Mouse (Mus musculus) left cerebral cortex, postnatal 4 days (tissue): ENCODE measurements around the gene Mettl21c. TPM values are rescaled to one million over a fixed set of nuclear protein-coding genes. Genes with fewer than 3 reads are reported as not detected.
"Not testable (repeated sequence)": the region's sequence is repeated elsewhere in the genome, so short reads cannot be mapped to it uniquely, and the experiment has no call there.

Experiments used
- DNase-seq: peaks from one replicate; pipeline ENCODE4 v3.0.0-alpha.2; 2022
- intact Hi-C: fragments of 180-260 bp; cut with DNase I; formaldehyde crosslinking; loops from one replicate; pipeline ENCODE4 v1.15.1; 2025
- total RNA-seq, 2 experiments: library from RNA; stranded (reverse); gene quantifications; 2 replicates each; pipeline ENCODE4 v1.2.3; 2021

Mettl21c gene
- 1 to 10 TPM in 1 of 2 experiments, under 1 TPM in 1; 0.97 to 2.0 TPM for total RNA-seq

- intact Hi-C loops = no loop called here
- DNase-seq = no peak
Observed at GRCm38 (mm10) chr1:44019934-44020333, at the start of gene Mettl21c. TSS of gene Mettl21c (minus strand) at chr1:44020034.

DNA sequence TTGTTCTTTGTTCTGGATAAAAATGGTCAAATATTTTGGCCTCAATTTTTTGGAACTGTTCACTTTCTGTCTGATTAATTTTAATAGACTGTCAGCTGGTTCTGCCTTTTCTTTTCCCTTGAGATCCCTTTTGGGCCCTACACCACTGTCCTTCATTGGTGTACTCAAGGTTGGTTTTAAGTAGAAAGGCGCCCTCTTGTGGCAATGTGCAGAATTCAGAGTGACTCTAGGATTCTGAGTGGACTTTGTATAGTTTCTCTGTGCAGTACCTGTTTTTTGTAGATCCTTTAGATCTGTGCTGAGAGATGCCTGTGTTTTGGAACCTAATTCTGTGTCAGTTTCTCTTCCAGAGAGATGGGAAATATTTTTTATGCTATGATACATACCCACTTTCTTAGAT is 44.8 kb upstream of the Mettl21c start:
- DNase-seq = peak; percentile 32
- intact Hi-C loops = no loop called here

- DNase-seq = no peak
- intact Hi-C loops = no loop called here
Observed at GRCm38 (mm10) chr1:44063439-44063838, 43.6 kb upstream of the Mettl21c start.

DNA sequence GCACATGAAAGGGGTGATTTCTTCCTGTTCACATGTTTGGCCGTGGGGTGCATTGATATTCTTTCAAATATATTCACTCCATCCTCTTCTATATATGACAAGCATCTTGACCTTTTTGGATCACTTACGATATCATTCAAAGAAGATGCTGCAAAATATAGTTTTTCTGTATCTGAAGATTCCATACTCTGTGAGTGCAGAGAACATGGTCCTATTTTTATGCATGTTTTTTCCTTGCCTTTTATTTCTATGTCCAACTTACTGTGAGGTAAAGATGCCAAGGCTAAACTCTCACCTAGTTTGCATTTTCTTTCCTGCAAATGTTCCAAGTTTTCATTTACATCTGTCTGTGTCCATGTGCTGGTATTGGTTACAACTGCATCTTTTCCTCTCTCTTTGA is 42.0 kb upstream of the Mettl21c start, which contains the start of gene Gm8251:
Gene Gm8251 (minus strand): TSS at position 101 of the 400 bp plus-strand sequence.
- no peak for DNase-seq
- intact Hi-C loops = no loop called here

DNA sequence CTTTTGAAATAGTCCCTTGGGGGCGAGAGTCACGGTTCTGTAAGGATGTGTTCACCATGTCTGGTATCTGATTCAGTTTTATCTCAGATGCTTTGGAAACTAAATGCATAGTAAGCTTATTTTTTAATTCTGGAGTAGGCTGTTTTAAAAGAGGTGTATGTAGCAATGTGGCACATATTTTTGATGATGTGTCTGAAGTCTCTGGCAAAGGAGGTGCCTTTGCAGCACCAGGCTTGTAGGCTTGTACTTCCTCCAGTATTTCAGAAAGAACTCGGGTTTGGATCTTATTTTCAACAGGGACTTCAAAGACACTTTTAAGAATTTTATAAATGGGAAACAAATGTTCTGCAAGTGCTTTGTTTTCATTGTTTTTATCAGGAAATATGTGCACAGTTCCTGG is 38.0 kb upstream of the Mettl21c start:
- intact Hi-C loops = no loop called here
- no peak for DNase-seq

DNA sequence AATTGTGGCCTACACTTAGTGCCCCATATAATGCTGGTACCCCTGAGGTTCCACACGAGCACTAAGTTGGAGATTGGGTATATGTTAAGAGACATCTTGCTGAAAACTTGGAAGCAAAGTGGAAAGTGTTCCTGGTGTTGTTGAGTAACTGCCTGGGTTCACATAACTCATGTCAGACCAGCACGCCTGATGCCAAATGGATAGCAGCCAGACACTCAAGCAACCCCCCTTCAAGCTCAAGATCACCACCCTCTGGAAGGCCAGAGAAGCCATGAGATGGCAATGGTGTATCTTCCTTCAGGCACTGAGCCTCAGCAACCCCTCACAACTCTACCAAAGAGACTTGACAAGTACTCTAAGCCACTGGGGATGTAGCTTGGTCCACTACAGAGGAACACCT is 26.7 kb upstream of the Mettl21c start:
- intact Hi-C loops = loop anchor here (10.0 kb wide), 1 partner anchor 282 kb away; no protein-coding TSS in a partner anchor
- DNase-seq = no peak

GRCm38 (mm10) chr1:44045689-44046088 is 25.9 kb upstream of the Mettl21c start:
- DNase-seq = not testable (repeated sequence)
- intact Hi-C loops = loop anchor here (10.0 kb wide), 1 partner anchor 281 kb away; no protein-coding TSS in a partner anchor

- DNase-seq = no peak
- intact Hi-C loops = loop anchor here (10.0 kb wide), 1 partner anchor 278 kb away; no protein-coding TSS in a partner anchor
Observed at GRCm38 (mm10) chr1:44042555-44042915, 22.7 kb upstream of the Mettl21c start.

- intact Hi-C loops = loop anchor here (10.0 kb wide), 1 partner anchor 277 kb away; no protein-coding TSS in a partner anchor
- DNase-seq = peak; percentile 62
Observed at GRCm38 (mm10) chr1:44041797-44042554, 22.1 kb upstream of the Mettl21c start.

GRCm38 (mm10) chr1:44032948-44033347 is 13.1 kb upstream of the Mettl21c start:
- no peak for DNase-seq
- intact Hi-C loops = no loop called here

GRCm38 (mm10) chr1:44032213-44032612 is 12.4 kb upstream of the Mettl21c start:
- intact Hi-C loops = no loop called here
- DNase-seq = no peak

DNA sequence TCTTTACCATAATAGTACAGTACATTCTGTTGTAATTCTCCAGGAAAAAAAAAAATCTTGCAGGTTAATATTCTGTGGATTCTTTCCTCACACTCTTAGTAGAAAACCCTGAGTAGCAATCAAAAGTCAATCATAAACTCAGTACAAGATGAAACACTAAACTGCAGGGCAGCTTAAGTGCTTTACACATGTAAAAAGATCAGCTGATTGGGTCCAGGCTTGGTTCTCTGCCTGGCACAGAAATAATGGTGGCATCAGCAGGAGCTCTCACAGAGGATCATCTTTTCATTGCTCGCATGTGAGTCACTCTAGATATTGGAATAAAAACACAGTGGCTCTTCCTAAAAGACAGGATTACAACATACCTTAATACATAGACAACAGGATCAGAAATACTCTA is 7.8 kb upstream of the Mettl21c start:
- intact Hi-C loops = no loop called here
- no peak for DNase-seq

DNA sequence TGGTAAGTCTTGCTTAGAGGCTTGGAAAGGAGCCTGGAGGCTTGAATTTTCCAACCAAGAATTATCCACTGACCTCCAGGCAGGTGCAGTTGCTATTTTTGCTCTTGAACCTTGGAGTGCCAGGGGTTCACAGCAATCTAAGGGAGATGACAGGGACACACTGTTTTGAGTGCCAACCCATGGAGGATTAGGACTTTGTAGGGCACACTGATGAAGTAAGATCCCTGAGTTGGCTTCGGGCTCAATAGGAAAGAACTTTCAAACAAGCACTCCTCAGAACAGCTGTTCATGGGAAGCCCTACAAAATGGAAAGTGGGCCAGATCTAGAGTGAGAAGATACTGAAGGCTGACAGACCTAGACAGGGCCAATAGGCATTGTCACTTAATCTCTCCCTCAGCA is 2.8 kb upstream of the Mettl21c start:
- intact Hi-C loops = no loop called here
- no peak for DNase-seq

DNA sequence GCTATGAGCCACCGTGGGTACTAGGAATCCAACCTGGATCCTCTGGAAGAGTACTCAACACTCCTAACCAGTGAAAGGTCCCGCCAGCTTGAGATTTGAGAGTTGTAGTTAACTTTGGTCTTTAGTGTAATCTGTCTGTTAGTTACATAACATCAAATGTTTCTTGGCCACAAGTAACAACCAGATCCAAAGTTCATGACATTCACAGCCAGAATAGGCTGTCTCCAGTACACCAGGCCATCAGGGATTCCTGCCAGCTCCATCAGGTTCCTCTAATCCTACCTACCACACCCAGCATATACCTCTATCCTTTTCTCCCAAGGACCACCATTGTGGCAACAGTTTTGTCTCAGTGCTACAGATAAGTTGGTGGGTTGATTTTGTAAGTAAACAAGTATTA is 4.3 kb downstream of the Mettl21c start:
- intact Hi-C loops = no loop called here
- DNase-seq = no peak

DNA sequence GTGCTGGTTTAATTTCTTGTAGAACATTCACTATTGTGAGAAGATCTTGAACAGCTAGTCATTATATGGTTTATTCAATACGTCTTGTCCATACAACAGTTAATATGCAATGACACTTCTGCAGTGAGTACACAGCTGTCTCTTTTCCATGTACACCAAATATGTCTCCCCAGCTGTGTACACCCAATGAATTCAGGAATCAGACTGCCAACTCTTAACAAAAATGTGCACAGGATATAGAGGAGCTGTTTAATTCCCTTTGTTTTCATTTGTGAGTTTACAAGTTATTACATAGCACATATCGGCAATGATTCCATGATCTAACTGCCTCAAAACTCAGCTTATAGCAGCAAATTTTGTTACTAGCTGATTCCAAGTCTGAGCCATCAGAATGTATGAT is 15.3 kb downstream of the Mettl21c start:
- intact Hi-C loops = loop anchor here (10.0 kb wide), 1 partner anchor 50 kb away; no protein-coding TSS in a partner anchor
- no peak for DNase-seq

DNA sequence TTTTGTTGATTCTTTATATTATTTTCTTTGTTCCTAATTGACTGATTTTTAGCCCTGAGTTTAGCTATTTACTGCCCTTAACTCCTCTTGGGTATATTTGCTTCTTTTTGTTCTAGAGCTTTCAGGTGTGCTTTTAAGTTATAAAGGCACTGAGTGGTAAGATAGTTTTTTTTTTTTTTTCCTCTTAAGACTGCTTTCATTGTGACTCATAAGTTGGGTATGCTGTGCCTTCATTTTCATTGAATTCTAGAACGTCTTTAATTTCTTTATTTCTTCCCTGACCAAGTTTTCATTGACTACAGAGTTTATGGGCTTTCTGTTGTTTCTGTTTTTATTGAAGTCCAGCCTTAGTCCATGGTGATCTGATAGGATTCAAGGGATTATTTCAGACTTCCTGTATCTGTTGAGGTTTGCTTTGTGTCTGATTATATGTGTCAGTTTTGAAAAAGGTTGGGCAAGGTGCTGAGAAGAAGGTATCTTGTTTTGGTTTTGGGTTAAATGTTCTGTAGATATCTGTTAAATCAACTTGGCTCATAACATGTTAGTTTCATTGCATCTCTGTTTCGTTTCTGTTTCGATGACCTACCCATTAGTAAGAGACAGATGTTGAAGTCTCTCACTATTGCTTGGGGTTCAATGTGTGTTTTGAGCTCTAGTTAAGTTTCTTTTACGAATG is 22.8 kb downstream of the Mettl21c start:
- no peak for DNase-seq
- intact Hi-C loops = no loop called here

DNA sequence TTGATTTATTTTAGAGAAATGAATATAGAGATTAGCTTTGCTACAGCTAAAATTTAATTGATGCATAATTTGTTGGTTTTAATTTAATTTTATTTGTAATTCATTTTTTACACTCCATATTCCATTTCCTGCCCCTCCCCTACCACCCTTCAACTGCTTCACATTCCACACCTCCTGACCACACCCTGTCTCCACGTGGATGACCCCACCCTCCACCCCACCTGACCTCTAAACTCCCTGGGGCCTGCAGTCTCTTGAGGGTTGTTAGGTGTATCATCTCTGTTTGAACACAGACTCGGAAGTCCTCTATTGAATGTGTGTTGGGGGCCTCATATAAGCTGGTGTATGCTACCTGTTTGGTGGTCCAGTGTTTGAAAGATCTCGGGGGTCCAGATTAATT is 48.7 kb downstream of the Mettl21c start:
- DNase-seq = no peak
- intact Hi-C loops = no loop called here

DNA sequence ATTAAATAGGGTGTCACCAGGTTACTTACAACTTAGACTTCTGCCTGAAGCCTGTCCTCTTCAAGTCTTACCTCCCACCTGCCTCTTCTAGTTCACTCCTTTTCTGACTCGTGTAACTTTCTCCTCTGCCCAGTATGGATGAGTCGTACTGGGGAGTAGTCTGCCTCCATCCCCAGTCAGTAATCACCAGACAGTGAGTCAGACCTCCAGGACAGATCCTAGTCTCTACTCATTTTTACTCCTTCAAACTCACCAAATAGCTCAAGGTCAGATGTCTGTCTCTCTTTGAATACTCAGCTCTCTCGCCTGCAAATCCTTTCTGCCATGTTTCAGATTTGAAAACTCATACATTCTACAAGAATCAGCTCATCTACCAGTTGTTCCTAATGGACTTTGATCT is 50.5 kb downstream of the Mettl21c start:
- no peak for DNase-seq
- intact Hi-C loops = loop anchor here (10.0 kb wide), 1 partner anchor 135 kb away; the partner anchor contains the start of gene Tex30

- intact Hi-C loops = loop anchor here (10.0 kb wide), 1 partner anchor 138 kb away; the partner anchor contains the start of gene Tex30
- no peak for DNase-seq
Observed at GRCm38 (mm10) chr1:43966756-43967155, 53.1 kb downstream of the Mettl21c start.

DNA sequence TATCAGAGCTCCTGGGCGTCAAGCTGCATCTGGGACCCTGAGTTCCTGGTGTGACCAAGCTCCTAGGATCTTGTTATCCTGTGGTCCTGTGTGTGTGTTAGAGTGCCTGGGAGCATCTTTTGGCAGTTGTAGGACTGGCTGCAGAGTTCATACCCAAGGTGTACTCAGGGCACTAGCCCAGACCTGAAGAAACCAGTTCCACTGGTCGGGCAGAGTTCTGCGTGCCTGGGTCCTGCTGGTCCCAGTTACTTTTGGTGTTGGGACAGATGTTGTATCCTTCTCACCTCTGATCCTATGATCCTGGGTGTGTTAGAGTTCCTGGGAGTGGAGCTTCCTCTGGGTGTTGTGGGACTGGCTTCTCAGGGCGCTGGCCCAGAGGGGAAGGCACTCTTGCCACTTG is 55.5 kb downstream of the Mettl21c start:
- intact Hi-C loops = loop anchor here (10.0 kb wide), 1 partner anchor 140 kb away; the partner anchor contains the start of gene Tex30
- DNase-seq = no peak
